Mouse (Mus musculus) lung, postnatal 14 days (tissue): ENCODE data around the gene Cd164l2.

Experiments
- DNase-seq: peaks from one replicate; pipeline ENCODE4 v3.0.0; 2021

The Cd164l2 gene

DNA sequence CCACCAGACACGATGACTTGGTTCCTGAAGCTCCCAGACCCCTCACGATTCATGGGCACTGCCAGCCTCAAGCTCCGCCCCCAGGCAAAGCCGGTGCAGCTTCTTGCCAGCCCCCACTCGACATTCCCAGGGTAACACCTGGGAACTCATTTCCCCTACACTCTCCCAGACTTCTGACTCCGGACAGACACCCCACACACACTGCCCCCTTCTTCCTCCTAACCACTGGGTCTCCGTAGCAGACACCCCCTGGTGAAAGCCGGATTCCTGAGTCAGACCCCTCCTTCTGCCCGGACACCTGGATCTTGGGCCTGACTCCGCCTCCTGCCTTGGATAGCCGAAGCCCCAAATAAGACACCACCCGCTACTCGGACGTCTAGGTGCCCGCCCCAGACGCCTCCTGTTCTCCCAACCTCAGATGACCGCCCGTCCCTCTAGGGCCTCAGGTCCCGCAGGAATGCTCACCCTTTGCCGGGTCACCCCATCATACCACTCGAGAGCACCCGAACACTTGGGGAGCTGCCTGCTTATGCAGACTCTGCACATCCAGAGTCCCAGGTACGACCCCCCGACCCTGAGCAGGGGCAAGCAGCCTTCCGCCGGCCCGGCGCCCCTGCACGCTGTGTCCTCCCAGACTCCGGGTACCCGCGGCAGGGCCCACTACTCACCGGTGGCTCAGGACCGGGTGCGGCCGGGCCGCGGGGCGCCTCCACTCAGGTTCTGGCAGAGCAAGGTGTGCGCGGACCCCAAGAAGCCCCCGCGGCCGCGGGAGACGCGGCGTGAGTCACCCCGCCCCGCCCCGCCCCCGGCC, at the start of gene Cd164l2, which contains the start of gene Gpr3:
TSS of gene Cd164l2 (plus strand) at position 381 of the 811 bp plus-strand sequence.
TSS of gene Gpr3 (minus strand) at position 786 of the 811 bp plus-strand sequence.
- DNase-seq, result no peak

- DNase-seq, result no peak
Measured at GRCm38 (mm10) chr4:133162196-133162595, 49.7 kb upstream of the Cd164l2 start.

GRCm38 (mm10) chr4:133166773-133167172, 45.2 kb upstream of the Cd164l2 start:
- no peak for DNase-seq

DNA sequence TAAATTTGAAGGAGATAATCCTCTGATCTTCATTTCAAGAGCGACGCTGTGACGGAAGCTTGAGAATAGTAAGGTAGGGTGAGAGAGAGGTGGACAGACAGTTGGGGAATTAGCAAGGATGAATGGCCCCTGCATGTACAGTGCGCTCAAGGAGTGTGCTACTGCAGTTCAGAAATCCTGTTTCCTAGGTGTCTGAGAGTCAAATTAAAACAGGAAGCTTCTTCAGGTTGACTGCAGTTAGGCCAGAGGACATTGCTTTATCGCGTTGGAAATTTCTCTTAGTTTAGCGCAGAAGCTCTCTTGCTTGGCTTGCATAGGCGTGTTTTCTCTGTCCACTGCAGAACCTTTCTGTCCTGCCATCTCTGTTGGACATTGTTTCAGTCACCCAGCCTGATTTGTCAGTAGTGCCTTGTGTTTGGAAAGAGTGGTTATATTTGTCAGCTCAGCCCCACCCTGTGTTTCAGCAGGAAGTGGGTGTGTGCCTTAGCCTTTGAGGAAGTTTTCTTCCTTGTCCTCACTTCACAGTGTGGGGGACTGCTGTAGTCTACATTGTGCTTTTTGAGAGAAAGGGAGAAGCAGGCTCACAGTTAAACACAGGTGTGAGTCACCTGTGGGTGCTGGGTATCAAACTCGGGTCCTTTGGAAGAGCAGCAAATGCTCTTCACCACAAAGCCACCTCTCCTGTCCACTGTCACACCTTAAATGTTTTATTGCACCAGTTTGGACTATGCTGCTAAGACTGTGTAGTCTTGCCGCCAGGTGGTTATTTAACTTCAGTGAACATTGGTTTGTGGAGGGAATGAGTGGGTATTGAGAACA, 42.5 kb upstream of the Cd164l2 start:
- peak; percentile 60 for DNase-seq

- DNase-seq, result no peak
Measured at GRCm38 (mm10) chr4:133170056-133170524, 41.8 kb upstream of the Cd164l2 start.

DNA sequence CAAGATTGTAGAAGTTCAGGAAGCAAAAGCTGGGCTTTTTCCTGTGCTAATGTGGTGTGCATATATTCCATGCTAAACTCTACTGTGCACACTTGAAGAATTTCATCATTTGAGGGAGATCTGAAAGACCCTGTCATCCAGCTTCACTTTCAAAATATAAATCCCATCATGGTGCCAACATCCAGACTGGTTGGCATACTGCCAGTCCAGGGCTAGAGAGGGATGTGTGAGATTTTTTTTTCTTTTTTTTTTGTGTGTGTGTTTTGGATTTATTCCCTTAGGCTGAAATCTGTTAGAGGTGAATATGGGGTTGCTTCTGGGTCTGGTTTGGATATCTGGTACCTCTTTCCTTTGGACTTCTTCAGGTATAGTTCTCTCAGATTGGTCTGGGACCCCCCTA, 41.3 kb upstream of the Cd164l2 start:
- DNase-seq, result peak; percentile 48

- DNase-seq, result no peak
Measured at GRCm38 (mm10) chr4:133172451-133172850, 39.5 kb upstream of the Cd164l2 start.

GRCm38 (mm10) chr4:133174361-133174760, 37.6 kb upstream of the Cd164l2 start:
- no peak for DNase-seq

DNA sequence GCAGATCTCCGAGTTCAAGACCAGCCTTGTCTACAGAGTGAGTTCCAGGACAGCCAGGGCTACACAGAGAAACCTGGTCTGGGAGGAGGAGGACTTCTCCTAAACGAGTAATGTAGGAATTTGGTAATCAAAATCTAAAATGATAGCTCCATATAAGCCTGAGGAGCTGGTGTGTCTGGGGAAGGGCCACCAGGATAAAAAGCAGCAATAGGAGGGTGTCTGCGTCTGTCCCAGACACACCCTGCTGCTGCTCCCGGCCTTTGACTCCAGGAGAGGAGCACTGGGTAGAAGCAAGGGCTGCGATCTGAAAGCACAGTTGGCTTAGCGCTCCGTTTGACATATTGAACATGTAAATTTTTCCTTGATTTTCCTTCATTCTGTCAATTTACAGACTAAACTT, 36.7 kb upstream of the Cd164l2 start:
- DNase-seq, result no peak

- DNase-seq, result no peak
Measured at GRCm38 (mm10) chr4:133175998-133176760, 35.8 kb upstream of the Cd164l2 start.

- no peak for DNase-seq
Measured at GRCm38 (mm10) chr4:133176761-133177403, 35.0 kb upstream of the Cd164l2 start.

DNA sequence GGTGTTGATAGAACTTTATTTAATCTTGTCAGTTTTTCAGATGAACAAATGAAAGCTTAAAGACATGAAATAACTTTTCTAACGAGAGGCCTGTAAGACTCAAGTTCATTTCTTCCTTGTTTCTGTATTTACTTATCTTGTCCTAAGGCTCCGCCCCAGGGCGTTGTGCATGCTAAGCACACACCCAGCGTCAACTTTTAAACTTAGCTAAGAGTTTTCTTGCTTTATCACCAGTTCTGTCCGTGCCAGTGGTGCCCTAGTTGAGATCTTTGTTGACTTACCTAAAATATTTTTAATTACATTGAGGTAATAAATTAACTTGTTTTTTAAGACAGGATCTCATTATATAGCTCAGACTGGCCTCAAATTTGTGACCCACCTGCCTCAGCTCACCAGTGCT, 33.6 kb upstream of the Cd164l2 start:
- no peak for DNase-seq

DNA sequence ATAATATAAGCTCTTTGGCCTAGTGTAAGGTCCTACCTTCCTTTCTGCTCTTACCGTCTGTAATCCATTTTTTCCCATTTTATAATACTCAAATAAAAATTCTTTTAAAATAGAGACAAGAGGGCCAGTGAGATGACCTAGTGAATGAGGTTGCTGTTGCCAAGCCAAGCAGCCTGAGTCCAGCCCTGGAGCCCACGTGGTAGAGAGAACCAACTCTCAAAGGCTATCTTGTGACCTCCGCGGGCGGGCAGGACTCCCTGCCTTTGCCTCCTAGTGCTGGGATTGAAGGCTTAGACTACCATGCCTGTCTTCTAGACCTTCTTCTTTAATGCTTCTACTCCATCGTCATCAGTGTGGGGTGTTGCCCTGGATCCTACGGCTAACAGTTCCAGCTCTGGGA, 32.7 kb upstream of the Cd164l2 start:
- DNase-seq, result no peak

- DNase-seq, result no peak
Measured at GRCm38 (mm10) chr4:133182439-133183033, 29.4 kb upstream of the Cd164l2 start.

DNA sequence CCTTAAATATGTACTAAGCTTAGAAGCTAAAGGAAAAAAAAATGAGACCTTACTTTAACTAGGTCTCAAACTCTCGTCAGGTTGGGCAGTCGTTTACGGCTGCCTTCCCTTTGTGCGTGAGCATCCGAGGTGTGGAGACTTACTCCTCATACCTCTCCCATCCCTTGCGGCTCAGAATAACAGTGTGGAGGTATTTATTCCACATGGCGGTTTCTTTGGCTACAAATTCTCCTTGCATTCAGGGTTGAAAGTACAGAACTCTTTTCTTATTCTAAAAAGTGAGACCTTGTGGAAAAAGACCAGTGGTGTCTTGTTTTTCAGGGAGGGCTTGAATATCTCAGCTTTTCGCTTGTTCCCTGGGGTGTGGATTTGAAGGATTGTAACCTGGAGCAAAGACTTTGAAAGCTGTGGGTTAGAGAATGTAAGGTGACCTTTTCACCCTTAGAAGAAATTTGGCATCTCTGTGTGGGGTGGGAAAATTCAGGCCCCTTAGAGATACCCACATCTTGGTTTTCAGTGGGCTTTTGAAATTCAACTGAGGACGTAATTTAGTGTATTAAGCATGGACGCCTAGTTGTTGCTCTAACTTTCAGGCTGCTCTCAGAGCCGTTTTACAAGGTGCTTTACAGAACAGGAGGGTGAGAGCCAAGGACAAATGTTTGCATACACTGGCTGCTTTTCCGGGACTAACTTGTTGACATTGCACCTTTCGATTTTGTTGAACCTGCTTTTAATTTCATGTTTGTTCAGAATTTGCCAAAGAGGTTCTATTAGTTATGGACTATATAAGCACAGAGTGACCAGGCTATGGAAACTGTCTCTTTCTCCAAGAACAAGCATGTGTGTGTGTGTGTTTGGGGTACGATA, 27.7 kb upstream of the Cd164l2 start:
- DNase-seq, result no peak

DNA sequence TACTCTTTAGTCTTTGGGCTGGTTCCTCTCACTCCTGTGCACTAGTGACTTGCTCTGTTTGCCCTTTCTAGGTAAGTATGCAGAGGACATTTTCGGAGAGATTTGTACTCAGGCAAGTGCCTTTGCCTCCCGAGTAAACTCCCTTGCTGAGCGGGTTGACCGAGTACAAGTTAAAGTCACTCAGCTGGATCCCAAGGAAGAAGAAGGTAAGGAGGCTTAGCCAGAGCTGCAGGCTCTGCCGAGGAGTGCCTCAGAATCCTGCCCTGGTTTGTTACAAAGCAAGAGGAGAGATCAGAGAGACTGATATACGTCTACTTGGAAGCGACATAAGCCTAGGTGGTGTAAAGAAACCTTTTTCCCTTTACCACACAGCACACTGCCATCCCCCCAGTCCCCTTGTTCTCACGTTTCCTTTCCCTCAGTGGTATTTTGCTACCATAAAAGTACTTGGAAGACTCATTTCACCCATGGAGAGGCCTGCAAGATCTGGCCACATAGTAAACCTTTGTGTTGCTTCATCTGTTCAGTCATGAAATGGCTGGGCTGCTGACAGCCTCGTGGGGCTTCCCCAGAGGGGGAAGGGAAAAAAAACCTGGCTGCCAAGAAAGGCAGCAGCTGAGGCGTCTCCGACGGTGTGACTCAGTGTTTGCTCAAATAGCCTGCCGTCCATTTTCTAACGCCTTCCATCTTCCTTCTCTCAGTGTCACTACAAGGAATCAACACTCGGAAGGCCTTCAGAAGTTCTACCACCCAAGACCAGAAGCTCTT, 26.8 kb upstream of the Cd164l2 start:
- DNase-seq, result peak; percentile 63

DNA sequence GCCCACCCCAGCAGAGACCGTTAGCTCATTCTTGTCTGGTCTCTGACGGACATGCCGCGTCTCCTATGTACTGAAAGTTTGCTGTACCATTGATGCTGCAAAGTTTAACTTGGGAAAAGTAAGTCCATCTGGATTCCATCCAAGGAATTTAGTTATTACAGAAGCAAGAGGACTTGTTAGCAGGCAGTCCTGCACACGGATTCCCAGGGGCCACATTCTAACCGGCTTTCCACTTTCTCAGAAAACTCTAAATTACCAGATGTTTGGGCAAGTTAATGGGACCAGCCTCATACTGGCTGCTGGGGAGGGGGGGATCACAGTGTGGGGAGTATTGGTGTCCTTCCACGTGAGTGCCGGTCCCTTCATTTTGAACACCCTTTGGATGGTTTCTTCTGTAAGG, 26.0 kb upstream of the Cd164l2 start:
- no peak for DNase-seq

GRCm38 (mm10) chr4:133186856-133187255, 25.1 kb upstream of the Cd164l2 start:
- no peak for DNase-seq

DNA sequence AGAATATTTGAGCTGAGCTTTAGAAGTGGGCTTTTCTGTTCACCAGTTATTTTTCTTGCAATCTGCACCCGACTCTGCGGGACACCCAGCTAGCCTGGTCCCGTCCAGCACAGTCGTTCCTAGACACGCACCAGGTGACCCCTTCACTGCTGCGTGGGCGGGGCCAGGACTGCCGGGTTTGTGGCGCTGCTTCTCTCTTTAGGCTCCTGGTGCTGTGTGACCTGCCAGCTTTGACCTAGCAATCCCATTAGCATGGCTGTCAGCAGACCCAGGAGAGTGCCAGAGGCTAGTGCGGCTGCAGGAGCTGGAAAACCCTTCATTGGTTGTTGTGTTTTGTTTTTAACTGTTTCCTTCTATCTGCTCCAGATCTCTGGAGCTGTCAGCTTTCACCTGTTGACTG, 22.5 kb upstream of the Cd164l2 start:
- no peak for DNase-seq

DNA sequence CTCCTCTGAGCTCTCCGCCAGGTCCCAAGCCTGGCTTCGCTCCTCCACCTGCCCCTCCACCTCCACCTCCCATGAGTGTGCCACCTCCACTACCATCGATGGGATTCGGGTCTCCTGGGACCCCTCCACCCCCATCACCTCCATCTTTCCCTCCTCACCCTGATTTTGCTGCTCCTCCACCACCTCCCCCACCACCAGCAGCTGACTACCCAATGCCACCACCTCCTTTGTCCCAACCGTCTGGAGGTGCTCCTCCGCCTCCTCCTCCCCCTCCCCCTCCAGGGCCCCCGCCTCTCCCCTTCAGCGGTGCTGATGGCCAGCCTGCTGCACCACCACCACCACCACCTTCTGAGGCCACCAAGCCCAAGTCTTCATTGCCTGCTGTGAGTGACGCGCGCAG, 17.4 kb upstream of the Cd164l2 start:
- no peak for DNase-seq
